Mouse (Mus musculus): Measurements from ENCODE around the gene Diaph3. TPM values are rescaled to one million over a fixed set of nuclear protein-coding genes. Genes with fewer than 3 reads are reported as not detected.

Gene Diaph3
- polyA plus RNA-seq, 1 experiment from 2014 or later, result 25.9 TPM

GRCm38 (mm10) chr14:86684585-86685503 is 456.2 kb downstream of the Diaph3 start:
- H3K27ac ChIP-seq (ENCODE audit: low read depth), result peak overlapping the region; percentile 60
- WGBS, result 22% methylated on average over 11 of the region's 11 CpGs
- H3K27me3 ChIP-seq (ENCODE audit: insufficient read depth, low read length), result no peaks in the 10 kb centered on the region
- 0 out of 2 replicates have a peak, but pooled peaks cover 10% of the 10 kb centered on the region for H3K4me1 ChIP-seq (ENCODE audit: insufficient read depth)
- no peaks in the 10 kb centered on the region for H3K9me3 ChIP-seq (ENCODE audit: low read depth, low read length)
- peak; percentile 49 for DNase-seq
- ATAC-seq (ENCODE audit: insufficient read depth), result peak; percentile 62; the same call in 1 of the 2 replicates
- H3K36me3 ChIP-seq (ENCODE audit: insufficient read depth), result no peaks in the 10 kb centered on the region
- H3K4me2 ChIP-seq, result 0 out of 2 replicates have a peak overlapping the region, but pooled peaks have one; percentile 15
- no peak overlapping the region for H3K4me3 ChIP-seq (ENCODE audit: low read depth, low read length)
- no peak overlapping the region for H3K9ac ChIP-seq
- TF ChIP-seq CTCF (IDR thresholded peaks at IDR 0.05; ENCODE audit: low read depth), result no peak

- 0 out of 2 replicates have a peak, but pooled peaks cover 10% of the 10 kb centered on the region for H3K4me1 ChIP-seq (ENCODE audit: insufficient read depth)
- H3K27me3 ChIP-seq (ENCODE audit: insufficient read depth, low read length), result no peaks in the 10 kb centered on the region
- no peak overlapping the region for H3K4me2 ChIP-seq
- no peak overlapping the region for H3K27ac ChIP-seq (ENCODE audit: low read depth)
- no peak overlapping the region for H3K9ac ChIP-seq
- H3K9me3 ChIP-seq (ENCODE audit: low read depth, low read length), result no peaks in the 10 kb centered on the region
- TF ChIP-seq CTCF (IDR thresholded peaks at IDR 0.05; ENCODE audit: low read depth), result no peak
- ATAC-seq (ENCODE audit: insufficient read depth) (no peak), DNase-seq (no peak)
- H3K4me3 ChIP-seq (ENCODE audit: low read depth, low read length), result no peak overlapping the region
- H3K36me3 ChIP-seq (ENCODE audit: insufficient read depth), result no peaks in the 10 kb centered on the region
Measured at GRCm38 (mm10) chr14:86681951-86682350, 459.1 kb downstream of the Diaph3 start.

DNA sequence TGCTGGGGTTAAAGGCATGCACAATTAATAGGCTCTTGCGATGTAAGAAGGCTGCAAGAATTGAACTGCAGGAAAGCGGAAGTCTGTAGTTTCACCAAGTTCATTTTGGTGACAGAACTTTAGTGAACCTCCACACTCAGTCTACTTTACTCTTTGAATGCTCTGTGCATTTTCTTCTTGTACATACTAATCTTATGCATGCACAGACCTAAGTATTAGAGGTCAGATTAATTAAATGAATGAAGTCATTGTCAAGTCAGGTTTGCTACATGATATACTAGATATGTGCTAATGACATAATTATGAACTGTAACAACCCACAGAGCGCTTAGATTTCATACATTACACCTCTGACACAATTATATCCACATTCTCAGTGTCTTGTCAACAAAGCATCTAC is 462.0 kb downstream of the Diaph3 start:
- no peak overlapping the region for H3K27ac ChIP-seq (ENCODE audit: low read depth)
- DNase-seq (no peak), ATAC-seq (ENCODE audit: insufficient read depth) (no peak)
- WGBS, result 98% methylated on average over 3 of the region's 3 CpGs
- no peaks in the 10 kb centered on the region for H3K27me3 ChIP-seq (ENCODE audit: insufficient read depth, low read length)
- H3K4me1 ChIP-seq (ENCODE audit: insufficient read depth), result no peaks in the 10 kb centered on the region
- H3K9ac ChIP-seq, result no peak overlapping the region
- no peaks in the 10 kb centered on the region for H3K36me3 ChIP-seq (ENCODE audit: insufficient read depth)
- TF ChIP-seq CTCF (IDR thresholded peaks at IDR 0.05; ENCODE audit: low read depth), result no peak
- no peaks in the 10 kb centered on the region for H3K9me3 ChIP-seq (ENCODE audit: low read depth, low read length)
- H3K4me2 ChIP-seq, result no peak overlapping the region
- no peak overlapping the region for H3K4me3 ChIP-seq (ENCODE audit: low read depth, low read length)

DNA sequence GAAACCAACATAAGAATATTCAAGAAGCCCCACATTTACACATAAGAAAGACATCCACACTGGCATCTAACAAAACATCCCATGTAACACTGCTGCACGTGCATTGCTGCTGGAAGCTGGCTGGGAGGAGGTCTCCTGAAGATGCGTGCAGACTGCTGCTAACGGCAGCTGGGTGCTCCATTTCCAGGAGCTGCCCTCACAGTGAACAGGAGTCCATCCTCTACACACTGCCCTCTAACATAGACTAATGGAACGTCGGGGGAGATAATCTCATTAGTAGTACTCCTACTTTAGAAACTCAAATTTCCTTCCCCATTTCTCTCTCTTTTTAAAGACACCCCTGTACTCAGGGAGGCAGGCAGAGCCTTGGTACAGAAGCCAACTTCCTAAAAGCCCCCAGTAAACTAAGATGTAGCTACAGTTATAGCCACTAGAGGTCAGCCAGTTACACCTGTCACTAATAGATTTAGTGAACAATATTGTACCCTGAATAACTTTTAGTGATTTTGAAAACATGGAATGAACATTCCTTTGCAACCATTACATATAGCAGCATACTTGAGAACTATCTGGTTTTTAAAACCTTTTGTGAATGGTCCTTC is 462.8 kb downstream of the Diaph3 start:
- DNase-seq (peak; percentile 34), ATAC-seq (ENCODE audit: insufficient read depth) (no peak)
- TF ChIP-seq CTCF (IDR thresholded peaks at IDR 0.05; ENCODE audit: low read depth), result peak; percentile 57

DNA sequence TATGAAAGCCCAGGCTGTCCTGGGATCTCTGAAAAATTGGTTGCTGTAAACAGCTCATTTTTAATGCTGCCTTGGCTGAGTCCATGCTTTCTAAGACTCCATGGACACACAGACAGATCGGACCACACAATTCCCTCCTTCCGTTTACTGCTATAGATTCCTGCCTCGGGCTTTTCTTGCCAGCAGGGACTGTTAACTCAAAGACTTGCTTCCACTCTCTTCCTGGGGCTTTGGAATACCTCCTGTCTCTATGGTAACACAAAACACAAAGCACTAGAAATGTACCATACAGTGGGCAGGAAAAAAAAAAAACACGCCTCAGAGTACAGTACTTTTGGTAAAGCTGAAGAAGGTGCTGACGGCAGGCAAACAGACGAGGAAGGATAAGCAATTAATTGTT is 464.0 kb downstream of the Diaph3 start:
- Histone ChIP-seq H3K4me3 (ENCODE audit: low read depth, low read length) (no peak overlapping the region), H3K27me3 (ENCODE audit: insufficient read depth, low read length) (no peaks in the 10 kb centered on the region), H3K9ac (no peak overlapping the region), H3K4me1 (ENCODE audit: insufficient read depth) (no peaks in the 10 kb centered on the region), H3K36me3 (ENCODE audit: insufficient read depth) (no peaks in the 10 kb centered on the region), H3K9me3 (ENCODE audit: low read depth, low read length) (no peaks in the 10 kb centered on the region), H3K4me2 (no peak overlapping the region), H3K27ac (ENCODE audit: low read depth) (no peak overlapping the region)
- DNase-seq (peak; percentile 20), ATAC-seq (ENCODE audit: insufficient read depth) (no peak)
- no peak for TF ChIP-seq CTCF (IDR thresholded peaks at IDR 0.05; ENCODE audit: low read depth)
- 43% methylated on average over 6 of the region's 6 CpGs for WGBS

More for the DNA sequence above, 462.8 kb downstream of the Diaph3 start:
- Histone ChIP-seq H3K4me1 (ENCODE audit: insufficient read depth) (no peaks in the 10 kb centered on the region), H3K36me3 (ENCODE audit: insufficient read depth) (no peaks in the 10 kb centered on the region), H3K9me3 (ENCODE audit: low read depth, low read length) (no peaks in the 10 kb centered on the region), H3K4me2 (no peak overlapping the region), H3K4me3 (ENCODE audit: low read depth, low read length) (no peak overlapping the region), H3K9ac (no peak overlapping the region), H3K27me3 (ENCODE audit: insufficient read depth, low read length) (no peaks in the 10 kb centered on the region), H3K27ac (ENCODE audit: low read depth) (no peak overlapping the region)
- WGBS, result 52% methylated on average over 5 of the region's 5 CpGs

DNA sequence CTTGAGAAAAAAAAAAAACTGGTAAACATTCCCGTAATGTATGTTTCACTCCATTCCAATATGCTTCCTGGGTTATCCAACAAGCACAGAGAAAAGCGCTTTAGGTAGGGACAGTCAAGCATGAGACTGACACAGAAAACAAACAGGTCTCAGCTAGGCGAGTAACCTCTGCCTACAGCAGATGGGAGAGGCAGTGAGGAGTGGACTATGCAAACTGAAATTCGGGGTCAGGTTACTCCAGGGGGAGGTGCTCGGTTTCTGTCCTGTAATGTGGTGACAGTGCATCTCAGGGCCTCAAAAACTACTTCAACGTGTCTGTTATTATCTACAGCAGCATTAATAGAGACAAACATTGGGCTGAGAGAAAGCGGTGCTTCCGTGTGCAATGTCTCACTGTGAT is 465.7 kb downstream of the Diaph3 start:
- no peak for DNase-seq
- no peaks in the 10 kb centered on the region for H3K36me3 ChIP-seq (ENCODE audit: insufficient read depth)
- no peaks in the 10 kb centered on the region for H3K27me3 ChIP-seq (ENCODE audit: insufficient read depth, low read length)
- H3K9ac ChIP-seq, result no peak overlapping the region
- H3K4me3 ChIP-seq (ENCODE audit: low read depth, low read length), result no peak overlapping the region
- no peak for TF ChIP-seq CTCF (IDR thresholded peaks at IDR 0.05; ENCODE audit: low read depth)
- WGBS, result 38% methylated on average over 8 of the region's 8 CpGs
- no peaks in the 10 kb centered on the region for H3K9me3 ChIP-seq (ENCODE audit: low read depth, low read length)
- H3K27ac ChIP-seq (ENCODE audit: low read depth), result no peak overlapping the region
- no peak overlapping the region for H3K4me2 ChIP-seq
- ATAC-seq (ENCODE audit: insufficient read depth), result no peak; the same call in 1 of the 2 replicates
- H3K4me1 ChIP-seq (ENCODE audit: insufficient read depth), result no peaks in the 10 kb centered on the region

- no peaks in the 10 kb centered on the region for H3K27me3 ChIP-seq (ENCODE audit: insufficient read depth, low read length)
- H3K27ac ChIP-seq (ENCODE audit: low read depth), result no peak overlapping the region
- ATAC-seq (ENCODE audit: insufficient read depth), result no peak
- H3K9me3 ChIP-seq (ENCODE audit: low read depth, low read length), result no peaks in the 10 kb centered on the region
- no peak overlapping the region for H3K4me2 ChIP-seq
- no peaks in the 10 kb centered on the region for H3K4me1 ChIP-seq (ENCODE audit: insufficient read depth)
- 69% methylated on average over 4 of the region's 4 CpGs for WGBS
- H3K36me3 ChIP-seq (ENCODE audit: insufficient read depth), result no peaks in the 10 kb centered on the region
- no peak overlapping the region for H3K9ac ChIP-seq
- H3K4me3 ChIP-seq (ENCODE audit: low read depth, low read length), result no peak overlapping the region
- TF ChIP-seq CTCF (IDR thresholded peaks at IDR 0.05; ENCODE audit: low read depth), result no peak
- no peak for DNase-seq
Measured at GRCm38 (mm10) chr14:86662846-86663245, 478.2 kb downstream of the Diaph3 start.

All from lung, embryonic 14.5 days (tissue).